Mouse (Mus musculus) midbrain, embryonic 15.5 days (tissue): ENCODE data around the gene Gtsf1l. TPM values are rescaled to one million over a fixed set of nuclear protein-coding genes. Genes with fewer than 3 reads are reported as not detected.

Experiments
- microRNA-seq: library from miRNA; unstranded; fragments of <30 nt; microRNA quantifications from one replicate; pipeline ENCODE4, GENCODE M21; 2016
- polyA plus RNA-seq: library from polyadenylated mRNA; unstranded; fragments of >200 nt; fragmentation: Nextera tagmentation; extraction: Ambion mirVana; gene quantifications from 2 replicates; pipeline ENCODE4 v1.2.1, GENCODE M21; 2015

Gene Gtsf1l
- polyA plus RNA-seq, 1 experiment from 2014 or later = not detected

Small RNA genes within 50 kb of the gene (microRNA-seq; reads per million reads assigned to microRNA genes)
- gene Gm22174 (not detected), gene Mir7003 (not detected)

Other genes with a start within 250 kb of the Gtsf1l start
- gene Srsf6, start 156.3 kb downstream of the Gtsf1l start, polyA plus RNA-seq = 141 and 142 TPM in 2 replicates
- gene L3mbtl1, start 144.4 kb downstream of the Gtsf1l start, polyA plus RNA-seq = 3.9 and 4.4 TPM in 2 replicates
- 0.10 TPM in 1 of 2 replicates, not detected in the other for gene Sgk2, start 100.5 kb downstream of the Gtsf1l start, polyA plus RNA-seq
- 39.8 and 42.1 TPM in 2 replicates for gene Ift52, start 70.5 kb downstream of the Gtsf1l start, polyA plus RNA-seq
- 4.0 and 4.9 TPM in 2 replicates for gene Mybl2, start 33.2 kb downstream of the Gtsf1l start, polyA plus RNA-seq
- 47.4 and 55.1 TPM in 2 replicates for gene Tox2, start 115.3 kb upstream of the Gtsf1l start, polyA plus RNA-seq